Mouse (Mus musculus): ENCODE measurements around the gene Kcnj6. TPM values are rescaled to one million over a fixed set of nuclear protein-coding genes. Genes with fewer than 3 reads are reported as not detected.
A peak's percentile ranks its signal among the peaks of the same experiment; 100 is the strongest.

Kcnj6 gene
- polyA plus RNA-seq, 1 experiment from 2014 or later: 0.19 TPM

DNA sequence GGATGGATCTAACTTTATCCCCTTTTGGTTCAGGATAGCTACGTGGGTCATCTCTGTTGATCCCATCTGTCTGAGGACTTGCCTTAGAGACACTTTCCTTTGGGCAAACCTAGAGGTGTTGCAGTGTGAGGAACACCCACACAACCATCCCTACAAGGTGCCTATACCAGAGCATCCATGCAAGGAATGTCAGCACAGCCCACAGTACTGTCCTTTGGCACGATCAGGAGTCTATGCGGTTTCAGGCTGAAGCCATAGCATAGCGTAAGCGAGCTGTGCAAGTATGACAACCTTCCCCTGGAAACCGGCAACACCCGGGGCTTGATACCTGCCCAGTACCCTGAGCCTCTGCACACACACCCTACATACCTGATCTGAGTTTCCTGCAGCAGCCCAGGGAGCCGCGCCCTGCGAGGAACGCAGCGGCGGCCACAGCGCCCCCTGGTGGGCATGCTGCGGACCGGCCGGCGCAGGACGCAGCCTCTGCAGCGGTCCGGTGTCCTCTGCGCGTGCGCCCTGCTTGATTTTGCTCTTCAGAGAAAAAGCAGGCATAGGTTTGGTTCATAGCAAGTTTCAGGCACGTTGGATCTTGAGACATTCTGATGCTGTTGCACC, 283.9 kb downstream of the Kcnj6 start:
- Histone ChIP-seq H3K4me2 (ENCODE audit: low read depth, low read length) (peak overlapping the region; percentile 60), H3K27me3 (ENCODE audit: control insufficient read depth, insufficient read depth, low read length) (no peaks in the 10 kb centered on the region), H3K36me3 (ENCODE audit: control insufficient read depth, insufficient read depth, low read length) (no peaks in the 10 kb centered on the region), H3K9ac (ENCODE audit: low read length) (peak overlapping the region; percentile 32; the same call in 1 of the 2 replicates), H3K4me3 (replicated peaks; ENCODE audit: low read length) (peak overlapping the region; percentile 34), H3K4me1 (ENCODE audit: control insufficient read depth, insufficient read depth, low read length) (no peaks in the 10 kb centered on the region), H3K9me3 (replicated peaks; ENCODE audit: control insufficient read depth, low read length) (peaks cover 7% of the 10 kb centered on the region; the same call in 1 of the 2 replicates), H3K27ac (ENCODE audit: low read length) (no peak overlapping the region)
- WGBS: 9% methylated on average over 25 of the region's 25 CpGs
- peak; percentile 92 for ATAC-seq (ENCODE audit: insufficient read depth, low FRiP score)

DNA sequence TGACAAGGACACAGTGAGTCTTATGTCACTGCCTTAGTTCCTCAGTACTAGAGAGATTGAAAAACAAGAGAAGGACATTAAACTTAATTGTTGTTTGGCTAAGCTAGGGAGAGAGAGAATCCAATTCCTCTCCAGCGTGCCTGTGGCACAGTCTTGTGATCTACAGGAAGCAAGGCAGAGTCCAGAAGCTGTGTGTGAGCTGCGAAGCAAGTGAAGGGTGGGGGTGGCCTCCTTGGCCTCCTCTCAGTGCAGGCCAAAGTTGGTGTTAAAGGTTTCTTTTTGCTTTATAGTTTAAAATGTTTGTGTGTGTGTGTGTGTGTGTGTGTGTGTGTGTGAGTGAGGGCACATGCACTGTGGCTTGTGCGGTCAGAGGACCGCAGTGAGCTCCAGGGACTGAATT, 295.5 kb downstream of the Kcnj6 start:
- Histone ChIP-seq H3K27me3 (ENCODE audit: control insufficient read depth, insufficient read depth, low read length) (no peaks in the 10 kb centered on the region), H3K9me3 (replicated peaks; ENCODE audit: control insufficient read depth, low read length) (no peaks in the 10 kb centered on the region), H3K4me1 (ENCODE audit: control insufficient read depth, insufficient read depth, low read length) (no peaks in the 10 kb centered on the region), H3K36me3 (ENCODE audit: control insufficient read depth, insufficient read depth, low read length) (no peaks in the 10 kb centered on the region), H3K4me3 (replicated peaks; ENCODE audit: low read length) (no peak overlapping the region), H3K9ac (ENCODE audit: low read length) (no peak overlapping the region), H3K4me2 (ENCODE audit: low read depth, low read length) (no peak overlapping the region), H3K27ac (ENCODE audit: low read length) (no peak overlapping the region)
- WGBS: 89% methylated on average over 4 of the region's 4 CpGs
- no peak for ATAC-seq (ENCODE audit: insufficient read depth, low FRiP score)

DNA sequence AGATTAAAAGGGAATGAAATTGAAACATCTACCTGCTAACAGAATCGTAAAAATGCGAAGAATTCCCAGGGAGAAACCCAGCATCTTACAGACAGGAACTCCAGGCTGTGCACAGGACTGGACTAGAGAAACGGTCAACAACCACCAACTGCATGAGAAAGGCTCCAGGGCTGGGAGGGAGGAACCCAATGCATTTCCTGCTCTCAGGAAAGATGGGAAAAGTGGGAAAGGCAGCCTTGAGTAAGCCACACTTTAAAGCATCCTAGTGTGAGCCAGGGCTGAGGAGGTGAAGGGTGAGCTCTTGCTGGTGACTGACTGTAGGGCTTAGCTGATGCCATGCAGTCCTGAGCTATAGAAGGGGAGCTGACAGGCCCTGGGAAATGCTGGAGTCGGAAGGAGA, 296.4 kb downstream of the Kcnj6 start:
- WGBS: 80% methylated on average over 4 of the region's 4 CpGs
- Histone ChIP-seq H3K4me1 (ENCODE audit: control insufficient read depth, insufficient read depth, low read length) (no peaks in the 10 kb centered on the region), H3K27ac (ENCODE audit: low read length) (no peak overlapping the region), H3K9ac (ENCODE audit: low read length) (no peak overlapping the region), H3K4me3 (replicated peaks; ENCODE audit: low read length) (no peak overlapping the region), H3K9me3 (replicated peaks; ENCODE audit: control insufficient read depth, low read length) (no peaks in the 10 kb centered on the region), H3K27me3 (ENCODE audit: control insufficient read depth, insufficient read depth, low read length) (no peaks in the 10 kb centered on the region), H3K36me3 (ENCODE audit: control insufficient read depth, insufficient read depth, low read length) (no peaks in the 10 kb centered on the region; the same call in 1 of the 2 replicates), H3K4me2 (ENCODE audit: low read depth, low read length) (no peak overlapping the region)
- no peak for ATAC-seq (ENCODE audit: insufficient read depth, low FRiP score)

Small RNA genes lying within 50 kb of the gene (microRNA-seq; reads per million reads assigned to microRNA genes)
- gene Gm22745: not detected
